Mouse (Mus musculus) kidney, postnatal 0 days (tissue): Measurements from ENCODE around the gene Wnt3. TPM values are rescaled to one million over a fixed set of nuclear protein-coding genes. Genes with fewer than 3 reads are reported as not detected.
"Not testable (repeated sequence)": the region's sequence is repeated elsewhere in the genome, so short reads cannot be mapped to it uniquely, and the experiment has no call there.

ENCODE experiments used
- ATAC-seq: fragments of 200-750 bp; cut with Nextera tagmentation; replicated peaks from 2 replicates; pipeline ENCODE4 v1.8.0; 2017; ENCODE audit warnings: low read depth, moderate number of reproducible peaks, moderate TSS enrichment, moderate library complexity; ENCODE audit not compliant: low FRiP score
- DNase-seq: peaks from one replicate; pipeline ENCODE4 v3.0.0-alpha.2; 2016; ENCODE audit warnings: low spot score
- H3K27ac ChIP-seq: fragments of 300-500 bp; sonication (generic); 2 replicates; pipeline ENCODE4 v1.5.1; 2014; ENCODE audit warnings: mild to moderate bottlenecking
- H3K27me3 ChIP-seq: fragments of 300-500 bp; sonication (generic); 2 replicates; pipeline ENCODE4 v1.6.1; 2014; ENCODE audit warnings: low read length, mixed read lengths; ENCODE audit not compliant: insufficient read depth
- H3K36me3 ChIP-seq: fragments of 300-500 bp; sonication (generic); 2 replicates; pipeline ENCODE4 v1.6.1; 2014; ENCODE audit warnings: low read length, mixed read lengths; ENCODE audit not compliant: insufficient read depth
- H3K4me1 ChIP-seq: fragments of 300-500 bp; sonication (generic); replicated peaks from 2 replicates; pipeline ENCODE4 v1.6.1; 2014; ENCODE audit warnings: antibody characterized with exemption, low read length, mixed read lengths; ENCODE audit not compliant: insufficient read depth
- H3K4me2 ChIP-seq: fragments of 300-500 bp; sonication (generic); 2 replicates; pipeline ENCODE4 v1.6.1; 2014; ENCODE audit warnings: mild to moderate bottlenecking, low read length, moderate library complexity, mixed read lengths
- H3K4me3 ChIP-seq: fragments of 300-500 bp; sonication (generic); replicated peaks from 2 replicates; pipeline ENCODE4 v1.5.1; 2014; ENCODE audit warnings: low read depth, low read length
- H3K9ac ChIP-seq: fragments of 300-500 bp; sonication (generic); 2 replicates; pipeline ENCODE4 v1.6.1; 2014; ENCODE audit warnings: low read depth, low read length
- H3K9me3 ChIP-seq: fragments of 300-500 bp; sonication (generic); replicated peaks from 2 replicates; pipeline ENCODE4 v1.6.1; 2016; ENCODE audit warnings: low read length, inconsistent platforms, mixed read lengths
- CTCF ChIP-seq: IDR thresholded peaks from 2 replicates; pipeline ENCODE4 v1.5.1; 2016; ENCODE audit warnings: antibody characterized with exemption, low read depth, mild to moderate bottlenecking, moderate library complexity
- WGBS: fragments of 180-500 bp; shearing (Covaris S2); extraction: QIAGEN DNeasy Blood & Tissue Kit; methylation state at CpG from one replicate; pipeline ENCODE4 v1.1.7; 2014; 5-methylcytosine and 5-hydroxymethylcytosine counted together
- polyA plus RNA-seq: library from polyadenylated mRNA; unstranded; fragments of >200 nt; fragmentation: Nextera tagmentation; extraction: Ambion mirVana; gene quantifications from 2 replicates; pipeline ENCODE4 v1.2.1, GENCODE M21; 2015

The Wnt3 gene
- polyA plus RNA-seq, 1 experiment from 2014 or later = 0.05 TPM

GRCm38 (mm10) chr11:103758706-103759105 is 15.2 kb upstream of the Wnt3 start:
- DNase-seq (peak; percentile 73), ATAC-seq (no peak)
- H3K36me3 ChIP-seq = no peaks in the 10 kb centered on the region

GRCm38 (mm10) chr11:103760101-103760500 is 13.8 kb upstream of the Wnt3 start:
- WGBS = 53% methylated on average over 7 of the region's 7 CpGs
- Histone ChIP-seq H3K36me3 (no peaks in the 10 kb centered on the region), H3K4me3 (no peak overlapping the region), H3K27me3 (no peaks in the 10 kb centered on the region), H3K9me3 (no peaks in the 10 kb centered on the region), H3K27ac (no peak overlapping the region), H3K9ac (no peak overlapping the region), H3K4me2 (no peak overlapping the region), H3K4me1 (no peaks in the 10 kb centered on the region)
- no peak for TF ChIP-seq CTCF
- DNase-seq (no peak), ATAC-seq (no peak)

More at GRCm38 (mm10) chr11:103758706-103759105, 15.2 kb upstream of the Wnt3 start:
- no peaks in the 10 kb centered on the region for H3K27me3 ChIP-seq
- no peak overlapping the region for H3K4me2 ChIP-seq
- TF ChIP-seq CTCF = peak; percentile 92
- no peak overlapping the region for H3K9ac ChIP-seq
- no peak overlapping the region for H3K27ac ChIP-seq
- WGBS = 6% methylated on average over 6 of the region's 6 CpGs
- H3K4me1 ChIP-seq = no peaks in the 10 kb centered on the region
- H3K9me3 ChIP-seq = no peaks in the 10 kb centered on the region
- no peak overlapping the region for H3K4me3 ChIP-seq

GRCm38 (mm10) chr11:103760891-103761290 is 13.1 kb upstream of the Wnt3 start:
- not testable (repeated sequence) for H3K36me3 ChIP-seq, H3K4me1 ChIP-seq, ATAC-seq, H3K4me2 ChIP-seq, H3K27me3 ChIP-seq, H3K9ac ChIP-seq, H3K27ac ChIP-seq, H3K4me3 ChIP-seq, H3K9me3 ChIP-seq, DNase-seq
- 87% methylated on average over 5 of the region's 5 CpGs for WGBS

GRCm38 (mm10) chr11:103763410-103764163 is 10.4 kb upstream of the Wnt3 start:
- no peaks in the 10 kb centered on the region for H3K4me1 ChIP-seq
- WGBS = 11% methylated on average over 10 of the region's 10 CpGs
- DNase-seq = peak; percentile 81
- no peak overlapping the region for H3K4me2 ChIP-seq
- no peak overlapping the region for H3K27ac ChIP-seq
- H3K9ac ChIP-seq = no peak overlapping the region
- H3K4me3 ChIP-seq = no peak overlapping the region
- TF ChIP-seq CTCF = peak; percentile 94
- ATAC-seq = no peak
- H3K9me3 ChIP-seq = no peaks in the 10 kb centered on the region
- H3K36me3 ChIP-seq = no peaks in the 10 kb centered on the region
- H3K27me3 ChIP-seq = 0 out of 2 replicates have a peak, but pooled peaks cover 3% of the 10 kb centered on the region

- WGBS = 54% methylated on average over 6 of the region's 6 CpGs
- Histone ChIP-seq H3K9me3 (no peaks in the 10 kb centered on the region), H3K27me3 (peaks cover 6% of the 10 kb centered on the region; the same call in 1 of the 2 replicates), H3K4me1 (no peaks in the 10 kb centered on the region), H3K27ac (no peak overlapping the region), H3K4me2 (no peak overlapping the region), H3K4me3 (no peak overlapping the region), H3K9ac (no peak overlapping the region), H3K36me3 (no peaks in the 10 kb centered on the region)
- ATAC-seq (no peak), DNase-seq (no peak)
- TF ChIP-seq CTCF = no peak
Observed at GRCm38 (mm10) chr11:103764601-103765000, 9.3 kb upstream of the Wnt3 start.

GRCm38 (mm10) chr11:103765556-103766011 is 8.4 kb upstream of the Wnt3 start:
- ATAC-seq = no peak
- WGBS = 23% methylated on average over 6 of the region's 6 CpGs
- H3K27me3 ChIP-seq = peaks cover 16% of the 10 kb centered on the region

More at GRCm38 (mm10) chr11:103765556-103766011, 8.4 kb upstream of the Wnt3 start:
- H3K4me2 ChIP-seq = no peak overlapping the region
- H3K36me3 ChIP-seq = no peaks in the 10 kb centered on the region
- H3K9ac ChIP-seq = no peak overlapping the region
- no peak for DNase-seq
- no peaks in the 10 kb centered on the region for H3K4me1 ChIP-seq
- no peak overlapping the region for H3K4me3 ChIP-seq
- no peak overlapping the region for H3K27ac ChIP-seq
- H3K9me3 ChIP-seq = no peaks in the 10 kb centered on the region
- no peak for TF ChIP-seq CTCF
